Mouse (Mus musculus) brain, embryonic 14.5 days (tissue): ENCODE results near the gene Notch2.

ENCODE experiments used
- CTCF ChIP-seq: fragments of 200-500 bp; IDR thresholded peaks from 2 replicates; pipeline ENCODE4 v1.5.1; 2012; ENCODE audit warnings: inconsistent platforms, mild to moderate bottlenecking, moderate library complexity, borderline replicate concordance; ENCODE audit not compliant: insufficient read depth, insufficient read length; ENCODE audit errors: extremely low read depth
- POLR2A ChIP-seq: fragments of 200-500 bp; IDR thresholded peaks from 2 replicates; pipeline ENCODE4 v1.6.1; 2012; ENCODE audit warnings: mild to moderate bottlenecking, inconsistent platforms, borderline replicate concordance; ENCODE audit not compliant: poor library complexity, insufficient read depth, insufficient read length, severe bottlenecking; ENCODE audit errors: extremely low read depth

GRCm38 (mm10) chr3:97994818-97995217 is 18.5 kb upstream of the Notch2 start:
- no peak for TF ChIP-seq POLR2A
- TF ChIP-seq CTCF = no peak
